Mouse (Mus musculus) right cerebral cortex, adult 18-20 months (tissue): Measurements from ENCODE around the gene Fars2.

Experiments used
- DNase-seq: peaks from one replicate; pipeline ENCODE4 v3.0.0; 2022; ENCODE audit warnings: mixed read lengths

Fars2 gene

DNA sequence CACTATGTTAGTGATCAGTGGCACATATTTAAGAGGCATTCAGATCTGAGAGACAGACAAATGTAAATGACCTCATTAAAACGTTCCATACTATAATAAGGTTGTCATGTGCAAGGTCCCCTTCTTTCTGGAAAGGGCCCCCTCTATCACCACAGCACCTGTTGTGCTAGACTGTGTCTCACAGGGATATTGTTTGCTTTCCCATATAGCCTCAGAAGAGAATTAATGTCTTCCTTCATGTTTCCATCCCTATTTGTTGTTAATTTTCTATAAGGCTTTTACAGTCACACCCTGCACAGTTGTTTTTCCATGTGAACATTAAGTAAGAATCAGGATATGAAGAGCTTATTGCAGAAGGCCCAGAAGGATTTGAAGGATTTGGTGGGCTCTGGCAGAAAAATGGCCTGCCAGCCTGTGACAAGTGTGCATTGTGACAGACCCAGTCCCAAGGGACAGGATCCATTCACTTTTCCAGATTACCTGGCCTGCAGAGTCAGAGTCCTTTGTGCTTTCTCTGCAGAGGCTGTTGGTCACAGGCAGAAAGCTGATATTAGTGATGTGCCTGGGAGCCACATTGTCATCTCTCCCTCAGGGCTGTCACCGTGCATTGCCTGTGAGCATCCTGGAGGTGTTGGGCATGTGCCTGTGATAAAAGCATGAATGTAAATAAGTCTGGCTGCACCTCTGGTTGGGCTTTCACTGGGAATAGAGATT lies 352.4 kb downstream of the Fars2 start:
- DNase-seq: no peak

DNA sequence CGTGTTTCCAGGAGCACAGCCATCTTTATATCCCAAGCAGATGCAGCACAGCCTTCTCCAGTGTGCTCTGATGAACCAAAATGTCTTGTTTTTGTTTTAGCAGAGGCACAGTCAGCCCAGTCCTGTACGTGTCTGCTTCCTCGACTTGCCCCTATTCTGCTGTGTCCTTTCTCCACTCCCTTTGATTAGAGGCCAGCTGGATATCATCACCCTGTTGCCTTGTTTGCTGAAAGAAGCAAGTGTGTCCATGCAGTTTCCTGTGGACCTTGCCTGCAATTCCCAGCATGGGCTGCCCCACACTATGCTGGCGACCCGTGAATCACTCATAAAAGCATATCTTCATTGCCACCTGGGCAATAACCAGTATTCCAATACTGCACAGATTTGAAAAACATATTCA lies 360.4 kb downstream of the Fars2 start:
- DNase-seq: no peak

DNA sequence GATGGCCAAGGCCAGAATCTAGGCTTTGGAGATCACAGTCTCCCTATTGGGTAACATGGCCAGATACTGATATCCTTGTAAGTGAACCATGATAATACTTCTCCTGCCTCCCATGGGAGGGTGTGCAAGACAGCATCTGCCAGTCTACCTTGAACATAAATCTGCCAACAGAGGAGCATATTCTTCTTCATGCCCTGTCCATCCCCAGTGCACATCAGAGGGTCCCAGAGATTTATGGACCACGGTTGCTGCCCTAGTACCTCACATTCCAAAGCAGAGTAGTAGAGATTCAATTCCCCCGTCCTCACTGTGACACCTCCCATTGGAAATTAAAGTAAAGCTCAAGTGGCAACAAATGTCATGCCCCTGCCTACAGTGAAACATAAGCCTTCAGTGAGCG lies 361.0 kb downstream of the Fars2 start:
- DNase-seq: no peak

DNA sequence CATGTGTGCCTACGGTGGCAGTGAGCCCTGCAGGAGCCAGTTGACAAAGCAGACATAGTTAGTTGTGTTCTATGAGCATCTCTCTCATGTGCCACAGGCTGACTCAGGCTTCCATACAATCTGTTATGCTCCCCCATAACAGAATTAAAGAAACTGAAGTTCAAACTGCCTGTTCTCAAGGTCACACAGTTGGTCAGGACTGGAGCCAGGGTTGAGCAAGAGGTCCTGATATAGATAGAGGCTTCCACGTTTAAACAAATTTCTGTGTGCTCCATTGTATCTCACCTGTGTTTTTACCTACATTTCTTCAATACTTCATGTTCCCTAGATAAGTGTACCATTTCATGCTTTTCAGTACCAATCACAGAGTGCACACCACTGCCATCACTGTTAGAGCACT lies 362.9 kb downstream of the Fars2 start:
- no peak for DNase-seq

DNA sequence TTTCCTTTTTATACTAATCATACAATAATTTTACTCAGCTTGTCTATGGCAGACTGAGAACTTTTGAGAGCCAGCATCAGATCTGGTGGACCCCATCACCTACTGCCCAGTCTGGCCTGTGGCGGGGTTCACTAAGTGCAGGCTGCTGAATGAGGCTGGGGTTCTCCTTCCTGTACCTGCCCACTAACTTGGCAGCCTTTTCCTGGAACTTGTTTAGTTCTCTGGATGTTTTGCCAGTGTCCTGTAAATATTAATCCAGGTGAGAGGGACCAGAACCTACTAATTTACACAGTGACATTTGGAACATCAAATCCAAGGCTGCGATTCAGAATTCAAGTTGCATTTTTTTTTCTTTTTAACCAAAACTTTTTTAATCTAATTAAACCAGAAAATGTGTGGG lies 367.2 kb downstream of the Fars2 start:
- no peak for DNase-seq

DNA sequence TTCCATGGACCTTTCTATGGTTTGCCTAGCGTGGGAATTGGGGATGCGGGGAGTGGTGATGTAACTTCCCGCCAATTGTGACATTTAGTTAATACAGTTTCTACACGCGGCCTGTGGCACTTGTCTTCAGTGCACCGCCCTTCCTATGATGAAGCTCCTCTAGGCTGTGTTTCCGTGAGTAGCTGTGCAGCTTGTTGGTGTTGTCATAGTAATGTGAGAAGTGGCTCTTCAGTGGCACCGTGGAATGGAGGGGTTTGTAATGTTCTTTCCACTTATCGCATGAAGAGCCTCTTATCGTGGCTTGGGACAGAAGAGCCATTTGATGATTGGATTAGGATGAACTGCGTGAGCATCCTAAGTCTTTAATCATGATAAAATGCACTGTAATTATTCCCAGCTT lies 369.5 kb downstream of the Fars2 start:
- no peak for DNase-seq

DNA sequence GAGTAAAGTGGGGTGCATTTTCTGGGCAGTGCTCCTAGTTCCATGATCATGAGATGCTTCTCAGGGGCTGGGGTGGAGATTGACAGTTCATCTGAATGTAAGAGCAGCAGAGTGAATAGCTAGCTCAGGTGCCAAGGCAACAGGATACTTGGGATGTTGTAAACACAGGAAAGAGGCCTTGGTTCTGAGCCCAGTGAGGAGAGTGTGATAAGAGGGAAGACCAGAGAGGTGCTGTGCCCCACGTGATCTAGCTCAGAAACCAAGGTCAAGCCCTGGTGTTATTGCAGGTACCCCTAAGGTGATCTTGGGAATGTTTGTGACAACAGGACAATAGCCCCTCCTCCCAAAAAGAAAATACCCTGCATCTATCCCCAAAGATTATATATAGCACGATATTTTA lies 372.2 kb downstream of the Fars2 start:
- DNase-seq: no peak

DNA sequence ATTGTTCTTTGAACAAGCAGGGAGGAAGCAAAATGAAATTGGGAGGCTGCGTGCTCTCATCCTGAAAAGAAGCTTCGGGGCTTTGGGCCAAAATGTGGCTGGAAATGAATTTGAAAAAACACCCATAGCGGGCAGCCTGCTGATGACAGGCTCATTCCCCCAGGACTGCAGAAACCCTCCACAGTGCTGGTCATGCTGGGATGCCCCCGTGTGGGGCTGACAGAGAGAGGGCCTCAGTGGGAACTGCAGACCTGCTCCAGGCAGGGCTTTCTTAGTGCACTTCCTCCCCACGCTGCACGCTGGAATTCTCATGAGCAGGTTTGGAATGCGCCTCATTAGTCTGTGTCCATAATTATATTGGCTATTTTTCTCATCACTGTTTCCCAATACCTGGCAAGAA lies 373.4 kb downstream of the Fars2 start:
- no peak for DNase-seq

DNA sequence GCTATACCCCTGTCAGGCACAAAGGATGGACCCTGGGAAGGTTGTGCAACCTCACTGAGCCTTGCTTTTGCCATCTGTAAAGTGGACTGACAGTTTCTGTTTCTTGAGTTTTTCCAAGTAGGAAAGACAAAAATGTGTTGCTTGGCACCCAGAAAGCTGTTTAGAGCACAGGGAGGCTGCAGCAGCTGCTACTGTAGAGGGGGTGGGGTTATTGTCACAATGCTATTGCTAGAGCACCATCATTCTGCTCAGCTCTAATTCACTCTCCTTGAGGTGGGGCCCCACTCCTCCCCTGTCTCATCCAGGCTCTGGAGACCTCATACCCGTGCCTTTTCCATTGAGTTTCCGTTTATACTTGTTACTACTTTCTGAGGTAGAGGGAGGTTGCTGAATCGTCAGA lies 375.2 kb downstream of the Fars2 start:
- peak; percentile 33 for DNase-seq

DNA sequence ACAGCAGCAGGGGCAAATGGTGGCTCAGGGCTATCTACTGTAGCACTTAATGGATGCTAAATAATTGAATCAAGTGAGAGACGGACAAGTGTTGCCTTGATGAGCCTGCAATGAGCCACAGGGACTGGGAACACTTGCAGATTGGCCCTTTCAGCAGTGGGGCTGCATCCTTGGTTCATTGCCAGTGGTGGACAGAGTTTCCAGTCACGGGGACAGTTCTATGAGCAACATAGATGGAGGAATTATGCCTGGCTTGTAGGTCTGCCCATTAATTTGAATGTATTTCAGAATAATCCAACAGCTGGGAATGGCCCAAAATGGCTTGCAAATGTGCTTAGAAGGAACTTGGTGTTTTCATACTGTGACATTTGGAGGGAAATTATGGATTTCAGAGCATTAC lies 376.1 kb downstream of the Fars2 start:
- DNase-seq: peak; percentile 26

DNA sequence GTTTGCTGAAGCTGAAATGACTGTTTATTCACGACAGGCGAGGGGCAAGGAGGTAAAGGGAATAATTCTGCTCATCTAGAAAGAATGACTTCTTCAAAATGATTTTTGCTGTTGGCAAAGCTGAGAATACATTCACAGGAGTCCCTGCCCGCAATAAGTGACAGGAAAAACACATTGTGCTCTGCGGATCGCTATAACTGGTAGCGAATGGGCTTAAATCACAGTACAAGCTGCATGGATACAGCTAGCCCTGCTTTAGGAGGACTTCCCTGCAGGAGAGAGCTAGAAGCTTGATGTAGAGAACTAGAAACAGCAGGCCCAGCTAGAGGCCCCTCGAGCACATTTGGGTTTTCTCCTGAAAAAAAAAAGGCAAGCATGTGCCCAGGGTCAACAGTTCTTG lies 376.6 kb downstream of the Fars2 start:
- peak; percentile 33 for DNase-seq

DNA sequence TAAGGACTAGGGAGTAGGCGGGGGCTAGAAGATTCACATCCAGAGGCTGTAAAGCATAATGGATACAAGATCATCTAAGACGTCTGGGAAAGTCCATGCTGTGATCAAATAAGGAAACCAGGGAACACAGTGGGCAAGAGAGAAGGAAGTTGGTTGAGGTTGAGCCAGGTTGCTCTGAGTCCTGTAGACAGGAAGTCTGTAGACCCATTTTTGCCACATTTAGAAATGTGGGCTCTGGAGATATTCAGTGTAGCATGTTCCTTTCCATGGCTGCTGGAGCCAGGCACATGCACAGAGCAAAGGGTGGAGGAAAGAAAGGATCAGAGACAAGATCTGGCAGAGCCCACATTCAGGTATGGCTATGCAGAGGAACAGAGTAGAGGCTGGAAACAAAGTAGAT lies 378.8 kb downstream of the Fars2 start:
- no peak for DNase-seq

DNA sequence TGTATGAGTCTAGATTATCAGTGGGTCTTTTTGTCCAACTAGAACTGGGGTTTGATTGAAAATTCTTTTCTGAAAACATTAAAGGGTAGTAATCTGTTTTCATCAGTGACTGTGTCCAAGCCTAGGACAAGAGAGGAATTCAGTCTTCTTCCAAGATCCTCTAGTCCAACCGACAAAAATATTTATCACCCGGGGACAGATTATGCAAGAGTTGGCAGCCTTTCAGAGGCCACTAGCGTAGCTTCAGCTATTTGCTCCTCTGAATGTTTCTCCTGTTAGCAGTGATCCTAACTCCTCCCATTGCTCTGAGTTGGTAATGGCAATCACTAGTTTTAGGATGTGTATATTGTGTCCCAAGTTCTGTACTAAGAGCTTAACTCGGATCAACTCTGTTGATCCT lies 380.1 kb downstream of the Fars2 start:
- DNase-seq: no peak

DNA sequence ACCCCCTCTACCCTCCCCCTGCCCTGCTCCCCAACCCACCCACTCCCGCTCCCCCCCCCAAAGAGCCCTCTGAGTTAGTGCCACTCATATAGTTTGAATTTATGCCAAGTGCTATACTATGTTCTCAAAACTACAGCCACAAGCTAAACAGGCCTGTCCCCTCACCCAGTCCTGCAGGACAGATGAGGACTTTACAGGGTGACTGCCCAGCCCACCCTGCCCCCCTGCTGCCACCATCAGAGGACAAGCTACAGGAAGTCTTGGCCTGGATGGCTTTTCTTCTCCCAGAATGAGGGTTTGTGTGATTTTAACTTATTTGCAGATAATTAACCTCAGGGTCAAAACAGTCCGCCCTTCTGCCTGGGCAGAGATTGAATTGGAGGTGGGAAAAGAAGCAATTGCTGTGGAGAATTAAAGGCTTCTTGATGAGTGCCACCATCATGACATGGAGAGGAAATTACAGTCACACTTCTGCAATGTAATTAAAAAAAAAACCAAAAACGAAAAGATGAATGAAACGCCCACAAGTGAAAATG lies 383.2 kb downstream of the Fars2 start:
- DNase-seq: no peak

DNA sequence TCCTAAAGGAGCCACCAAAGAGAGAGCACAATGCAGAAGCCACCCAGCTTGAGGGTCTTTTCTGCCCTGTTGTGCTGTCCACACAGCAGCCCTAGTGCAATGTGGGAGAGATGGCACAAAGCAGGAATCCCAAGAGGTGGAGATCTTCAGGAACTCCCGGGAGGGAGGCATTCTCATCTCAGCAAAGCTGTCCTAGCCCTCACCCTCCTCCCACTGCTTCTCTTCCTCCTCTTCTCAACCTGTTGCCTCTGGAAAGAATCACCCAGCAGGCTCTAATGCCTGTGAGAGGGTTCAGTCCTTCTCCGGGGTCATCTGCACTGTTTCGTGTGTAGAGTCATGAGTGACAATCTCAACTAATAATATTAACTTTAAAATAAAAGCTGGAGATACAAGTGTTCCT lies 386.3 kb downstream of the Fars2 start:
- DNase-seq: peak; percentile 65

DNA sequence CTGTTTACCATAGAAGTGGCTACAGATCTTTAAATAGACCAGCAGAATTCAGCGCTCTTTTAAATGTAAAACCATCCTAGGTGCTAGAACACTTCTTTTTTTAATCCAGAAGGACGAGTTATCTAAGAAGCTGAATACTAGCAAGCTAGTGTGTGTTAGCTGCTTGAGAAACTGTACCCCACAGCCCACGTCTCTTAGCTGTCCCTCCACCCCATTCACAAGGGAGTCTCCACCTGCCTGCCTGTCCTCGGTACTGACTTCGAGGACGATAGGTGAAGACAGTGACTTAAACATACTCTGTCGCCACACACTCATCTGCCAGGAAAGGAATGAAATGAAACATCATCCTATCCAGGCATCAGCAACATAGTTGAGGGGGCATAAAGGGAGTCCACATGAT lies 386.8 kb downstream of the Fars2 start:
- peak; percentile 43 for DNase-seq

DNA sequence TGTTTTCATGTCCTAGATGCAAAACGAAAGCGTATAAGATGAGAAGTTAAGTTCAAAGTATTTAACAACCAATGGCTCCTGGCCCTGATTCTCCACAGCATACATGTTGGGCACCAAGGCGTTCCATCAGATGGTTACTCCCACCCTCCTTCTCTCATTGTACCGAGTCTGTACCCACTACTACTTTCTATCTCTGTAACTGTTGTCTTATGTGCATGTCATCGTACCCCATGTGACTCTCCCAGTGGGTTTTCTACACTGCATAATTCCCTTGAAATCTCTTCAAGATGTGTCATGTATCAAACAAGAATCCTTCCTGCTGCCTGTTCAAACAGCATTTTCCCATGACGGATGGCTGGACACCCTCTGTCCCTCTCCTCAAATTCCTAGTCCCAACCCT lies 388.5 kb downstream of the Fars2 start:
- peak; percentile 47 for DNase-seq

DNA sequence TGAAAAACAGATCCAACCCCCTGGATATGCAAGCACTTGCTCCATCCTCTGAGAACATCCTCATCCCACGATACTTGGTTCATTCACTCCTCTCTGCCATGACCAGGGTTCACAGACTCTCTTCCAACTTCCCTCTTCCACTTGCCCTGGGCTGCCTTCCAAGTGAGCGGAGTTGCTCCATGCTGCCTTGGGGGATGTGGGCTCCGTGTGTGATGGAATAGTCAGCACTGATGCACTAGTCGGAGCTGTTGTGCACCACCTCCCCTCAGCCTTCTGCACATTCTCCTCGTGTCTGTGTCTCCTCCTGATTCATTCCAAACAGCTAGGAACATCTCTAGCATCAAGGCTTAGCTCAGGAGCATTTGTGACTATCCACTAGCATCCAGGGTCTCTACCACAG lies 389.1 kb downstream of the Fars2 start:
- peak; percentile 73 for DNase-seq

DNA sequence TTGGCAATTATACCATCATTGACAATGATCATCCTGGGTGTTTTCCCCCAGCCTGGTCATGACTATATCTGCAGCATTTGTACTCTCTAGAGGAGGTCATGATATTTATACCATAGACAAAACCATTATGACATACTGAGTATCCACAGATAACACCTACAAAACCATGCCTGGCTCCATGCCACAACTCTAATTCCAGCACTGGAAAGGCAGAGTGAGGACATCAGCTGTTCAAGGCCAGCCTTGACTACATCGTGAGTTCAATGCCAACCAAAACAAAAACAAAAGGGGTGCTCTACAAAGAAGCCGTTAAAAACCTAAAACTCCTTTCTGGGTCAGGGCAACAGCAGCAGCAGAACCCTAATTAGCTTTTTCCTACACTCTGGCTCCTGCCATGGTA lies 392.9 kb downstream of the Fars2 start:
- DNase-seq: no peak

DNA sequence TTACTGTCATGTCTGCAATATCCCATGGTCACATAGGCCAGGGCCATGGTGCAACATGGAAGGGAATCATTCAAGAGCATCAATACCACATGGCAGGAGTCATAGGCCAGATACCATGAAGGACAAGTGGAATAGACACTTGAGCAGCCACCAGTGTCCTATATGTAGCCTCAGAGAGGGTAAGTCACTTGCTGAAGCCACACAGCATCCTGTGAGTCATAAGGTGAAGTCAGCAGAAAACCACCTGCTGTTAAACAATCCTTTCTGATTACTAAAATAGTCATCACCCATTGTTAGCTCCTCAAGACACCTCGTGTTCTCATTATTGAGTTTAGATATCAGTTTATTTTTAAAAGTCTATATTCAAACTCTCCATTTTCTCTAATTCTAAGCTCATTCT lies 395.9 kb downstream of the Fars2 start:
- no peak for DNase-seq

DNA sequence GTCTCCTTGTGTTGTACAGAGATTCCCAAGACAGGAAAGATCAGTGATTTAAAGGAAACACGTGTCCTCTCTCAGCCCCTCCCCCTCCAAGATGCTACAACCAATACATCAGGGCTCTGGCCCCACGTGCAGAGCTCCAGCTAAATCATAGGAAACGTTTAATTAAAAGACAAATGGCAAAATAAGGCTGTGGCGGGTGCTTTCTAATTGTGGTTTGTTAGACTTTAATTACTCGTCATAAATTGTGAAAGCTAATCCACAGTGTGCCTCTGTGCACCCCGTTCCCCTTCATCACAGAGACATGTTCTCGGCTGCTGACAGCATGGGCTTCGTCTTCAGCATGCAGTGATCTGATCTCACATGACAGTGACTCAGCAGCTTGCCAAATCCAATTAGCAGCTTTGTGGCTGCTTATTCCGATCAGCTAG lies 400.9 kb downstream of the Fars2 start:
- DNase-seq: no peak

DNA sequence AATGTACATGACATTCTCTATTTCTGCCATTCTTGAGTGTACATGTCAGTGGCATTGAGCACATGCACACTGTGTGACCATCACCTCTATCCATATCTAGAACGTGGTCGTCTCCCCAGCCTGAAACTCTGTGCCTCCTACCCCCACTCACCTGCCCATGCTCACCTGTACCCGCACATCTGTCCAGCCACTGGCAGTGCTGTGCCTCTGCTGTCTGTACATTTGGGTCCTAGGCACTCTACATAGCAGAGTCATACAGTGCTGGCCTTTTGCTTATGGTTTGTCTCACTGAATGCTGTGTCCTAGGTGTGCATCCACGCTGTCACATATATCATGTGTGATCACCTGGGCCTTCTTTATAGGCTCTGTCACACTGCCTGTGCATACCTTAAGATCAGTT lies 410.5 kb downstream of the Fars2 start:
- DNase-seq: no peak

DNA sequence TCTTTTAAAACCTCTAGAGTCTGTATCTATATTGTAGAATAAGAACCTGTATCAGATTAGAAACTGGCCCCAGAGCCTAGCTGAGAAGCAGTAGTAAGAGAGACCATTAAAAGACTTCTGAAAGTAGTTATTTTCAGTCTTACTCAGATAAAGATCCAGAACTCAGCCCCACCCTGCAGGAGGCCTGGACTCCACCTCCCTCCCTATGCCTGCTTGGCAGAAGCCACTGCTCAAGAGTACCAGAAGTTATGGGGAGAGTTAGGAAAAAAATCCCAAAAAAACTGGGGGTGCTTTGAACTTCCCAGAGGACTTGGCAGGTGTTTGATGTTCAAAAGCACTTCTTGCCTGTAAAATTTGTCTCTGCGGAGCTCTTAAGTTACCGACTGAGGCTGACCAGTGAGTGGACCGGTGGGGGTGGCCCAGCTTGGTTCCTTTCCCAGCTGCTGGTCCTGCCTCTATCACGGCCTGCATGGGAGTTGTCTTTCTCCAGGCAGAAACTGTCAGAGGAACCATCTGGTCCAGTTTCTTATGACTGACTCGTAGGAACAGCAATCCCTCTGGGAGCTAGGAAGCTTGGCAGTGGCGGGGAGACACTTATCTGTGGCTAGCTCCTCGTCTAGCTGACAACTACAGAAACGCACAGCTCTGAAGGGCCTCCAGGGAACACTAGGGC lies 411.1 kb downstream of the Fars2 start:
- DNase-seq: peak; percentile 53

DNA sequence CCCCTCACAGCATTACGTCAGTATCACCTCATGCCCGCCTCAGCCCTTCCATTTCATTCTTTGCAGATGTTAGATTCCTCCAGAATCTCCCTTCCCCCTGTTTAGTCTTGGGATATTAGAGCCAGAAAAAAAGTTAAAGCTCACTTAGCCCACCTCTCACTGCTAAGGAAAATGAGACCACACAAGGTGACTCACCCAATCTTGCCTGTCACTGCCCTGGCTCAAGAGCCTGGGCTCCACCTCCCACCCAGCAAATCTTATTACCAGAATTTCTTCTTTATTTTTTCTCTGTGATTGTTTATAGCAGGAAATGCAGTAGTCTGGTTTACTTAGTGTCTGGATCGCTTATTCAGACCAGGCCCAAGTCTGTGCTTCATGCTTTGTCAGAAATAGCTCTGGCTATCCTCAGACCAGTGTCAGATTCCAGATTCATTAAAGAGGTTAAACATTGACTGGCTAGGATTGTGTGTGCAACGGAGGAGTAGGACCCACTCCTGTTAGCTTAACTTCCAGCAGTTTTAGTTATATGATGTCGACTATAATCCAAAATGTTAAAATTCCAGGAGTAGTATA lies 412.3 kb downstream of the Fars2 start:
- DNase-seq: no peak
